Mouse (Mus musculus) left cerebral cortex, adult 6 months (tissue): ENCODE results near the gene Gm9112. TPM values are rescaled to one million over a fixed set of nuclear protein-coding genes. Genes with fewer than 3 reads are reported as not detected.

Experiments used
- long read RNA-seq, 2 experiments: library from polyadenylated mRNA; unstranded; transcript quantifications; one replicate each; pipeline ENCODE4 v2.0.0; 2019 to 2020
- polyA plus RNA-seq: library from polyadenylated mRNA; unstranded; fragments of <200 nt; fragmentation: Nextera tagmentation; gene quantifications from 2 replicates; pipeline ENCODE4 v1.2.3, GENCODE M21; 2021

Gm9112 gene
- polyA plus RNA-seq = not detected in 2 replicates
- long read RNA-seq, experiment 1 = 0 reads
- long read RNA-seq, experiment 2 = 0 reads

DNA sequence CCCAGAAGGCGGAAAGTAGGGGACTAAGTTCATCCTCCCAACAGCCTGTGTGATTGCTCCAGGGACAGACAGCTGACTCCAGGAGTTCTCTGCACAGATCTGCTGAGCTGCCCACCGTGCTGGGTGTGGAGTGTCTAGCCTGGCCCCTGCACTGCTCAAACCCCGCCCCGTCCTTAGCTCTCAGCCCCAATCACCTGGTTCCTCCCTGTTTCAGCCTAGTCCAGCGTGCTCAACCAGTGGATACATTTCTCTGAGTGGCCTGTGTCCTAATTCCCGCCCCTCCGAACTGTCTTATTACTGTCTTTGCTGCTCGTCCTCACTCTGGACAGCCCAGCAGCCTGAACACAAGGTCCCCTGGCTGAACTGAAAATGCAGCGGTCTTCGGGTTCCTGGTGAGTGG lies at the start of gene Gm9112, which contains the start of gene Dmrtc1b:
Gene Gm9112 (minus strand): TSS at position 101 of the 400 bp plus-strand sequence.
Gene Dmrtc1b (plus strand): TSS at position 331 of the 400 bp plus-strand sequence.

DNA sequence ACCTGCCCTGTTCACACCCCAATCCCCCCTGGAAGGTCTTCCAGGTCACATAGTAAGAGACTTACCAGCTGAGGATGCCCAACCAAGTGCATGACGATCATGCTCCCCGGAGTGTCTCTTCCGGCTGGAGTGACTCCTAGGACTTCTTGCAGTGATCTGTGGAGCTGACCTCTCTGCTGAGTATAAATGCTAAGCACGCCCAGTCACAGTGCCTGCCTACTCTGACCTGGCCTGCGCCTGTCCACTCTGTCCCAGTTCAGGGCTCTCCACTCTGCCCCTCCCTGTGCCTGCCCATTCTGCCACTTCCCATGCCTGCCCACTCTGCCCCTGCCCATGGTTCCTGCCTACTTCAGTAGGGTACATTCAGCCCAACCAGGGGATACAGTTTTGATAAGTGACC lies 20.6 kb downstream of the Gm9112 start, which contains the start of gene Gm3880:
Gene Gm3880 (minus strand): TSS at position 101 of the 400 bp plus-strand sequence.

Other genes with a start within 250 kb of the Gm9112 start
- gene Hdac8, start 202.3 kb downstream of the Gm9112 start, polyA plus RNA-seq = 5.8 and 6.0 TPM in 2 replicates
- 1.5 and 3.1 TPM in 2 replicates for gene Phka1, start 63.4 kb downstream of the Gm9112 start, polyA plus RNA-seq
- not detected in 2 replicates for gene Gm3880, start 20.7 kb downstream of the Gm9112 start, polyA plus RNA-seq
- gene Dmrtc1b, start 230 bp upstream of the Gm9112 start, polyA plus RNA-seq = not detected in 2 replicates
- not detected in 2 replicates for gene Dmrtc1c1, start 95.3 kb upstream of the Gm9112 start, polyA plus RNA-seq
- gene Dmrtc1c2, start 147.0 kb upstream of the Gm9112 start, polyA plus RNA-seq = not detected in 2 replicates
- not detected in 2 replicates for gene 1700031F05Rik, start 160.3 kb upstream of the Gm9112 start, polyA plus RNA-seq
- gene Dmrtc1a, start 201.1 kb upstream of the Gm9112 start, polyA plus RNA-seq = 9.1 and 12.8 TPM in 2 replicates
- not detected in 2 replicates for gene 1700011M02Rik, start 201.3 kb upstream of the Gm9112 start, polyA plus RNA-seq
- gene 1700018G05Rik, start 220.7 kb upstream of the Gm9112 start, polyA plus RNA-seq = not detected in 2 replicates